Mouse (Mus musculus) midbrain, embryonic 16.5 days (tissue): ENCODE results near the gene Tmem106b. TPM values are rescaled to one million over a fixed set of nuclear protein-coding genes. Genes with fewer than 3 reads are reported as not detected.

Source experiments
- ATAC-seq: fragments of 200-750 bp; cut with Nextera tagmentation; 2 replicates; pipeline ENCODE4 v1.8.0; 2017; ENCODE audit warnings: moderate TSS enrichment
- H3K27ac ChIP-seq: fragments of 300-500 bp; sonication (generic); 2 replicates; pipeline ENCODE4 v1.5.1; 2014; ENCODE audit warnings: mild to moderate bottlenecking, low read length, mixed read lengths
- H3K27me3 ChIP-seq: fragments of 300-500 bp; sonication (generic); 2 replicates; pipeline ENCODE4 v1.6.1; 2014; ENCODE audit warnings: low read depth, low read length, mixed read lengths; ENCODE audit not compliant: control insufficient read depth, insufficient read depth
- H3K36me3 ChIP-seq: fragments of 300-500 bp; sonication (generic); 2 replicates; pipeline ENCODE4 v1.6.1; 2014; ENCODE audit warnings: mild to moderate bottlenecking, low read length, moderate library complexity, mixed read lengths; ENCODE audit not compliant: control insufficient read depth, insufficient read depth
- H3K4me1 ChIP-seq: fragments of 300-500 bp; sonication (generic); 2 replicates; pipeline ENCODE4 v1.6.1; 2014; ENCODE audit warnings: mild to moderate bottlenecking, low read length, mixed read lengths; ENCODE audit not compliant: control insufficient read depth, insufficient read depth
- H3K4me2 ChIP-seq: fragments of 300-500 bp; sonication (generic); 2 replicates; pipeline ENCODE4 v1.6.1; 2014; ENCODE audit warnings: mild to moderate bottlenecking, low read length, mixed read lengths
- H3K4me3 ChIP-seq: fragments of 300-500 bp; sonication (generic); 2 replicates; pipeline ENCODE4 v1.5.1; 2014; ENCODE audit warnings: low read depth, mild to moderate bottlenecking, low read length, moderate library complexity, mixed read lengths
- H3K9ac ChIP-seq: fragments of 300-500 bp; sonication (generic); 2 replicates; pipeline ENCODE4 v1.6.1; 2014; ENCODE audit warnings: low read depth, low read length, mixed read lengths
- H3K9me3 ChIP-seq: fragments of 300-500 bp; sonication (generic); replicated peaks from 2 replicates; pipeline ENCODE4 v1.6.1; 2014; ENCODE audit warnings: mild to moderate bottlenecking, low read length, mixed read lengths; ENCODE audit not compliant: control insufficient read depth, poor library complexity, severe bottlenecking
- WGBS: fragments of 180-500 bp; shearing (Covaris S2); extraction: QIAGEN DNeasy Blood & Tissue Kit; methylation state at CpG from one replicate; pipeline ENCODE4 v1.1.7; 2014; 5-methylcytosine and 5-hydroxymethylcytosine counted together
- polyA plus RNA-seq: library from polyadenylated mRNA; unstranded; fragments of >200 nt; fragmentation: Nextera tagmentation; extraction: Ambion mirVana; gene quantifications from 2 replicates; pipeline ENCODE4 v1.2.1, GENCODE M21; 2015

Gene Tmem106b
- polyA plus RNA-seq, 1 experiment from 2014 or later, result 36.2 TPM

- peak overlapping the region; percentile 81 for H3K4me2 ChIP-seq
- 2% methylated on average over 11 of the region's 11 CpGs for WGBS
- peak overlapping the region; percentile 95 for H3K4me3 ChIP-seq
- no peaks in the 10 kb centered on the region for H3K9me3 ChIP-seq
- no peak for ATAC-seq
- H3K4me1 ChIP-seq, result peaks cover 9% of the 10 kb centered on the region
- peak overlapping the region; percentile 99 for H3K9ac ChIP-seq
- peak overlapping the region; percentile 85 for H3K27ac ChIP-seq
- peaks cover 13% of the 10 kb centered on the region for H3K36me3 ChIP-seq
- no peaks in the 10 kb centered on the region for H3K27me3 ChIP-seq
These were observed 527 bp downstream of the Tmem106b start for GRCm38 (mm10) chr6:13070147-13070425.

- H3K4me1 ChIP-seq, result peaks cover 9% of the 10 kb centered on the region
- H3K27me3 ChIP-seq, result no peaks in the 10 kb centered on the region
- H3K36me3 ChIP-seq, result peaks cover 17% of the 10 kb centered on the region
- H3K9me3 ChIP-seq, result no peaks in the 10 kb centered on the region
- H3K4me3 ChIP-seq, result peak overlapping the region; percentile 95
- ATAC-seq, result peak; percentile 36; the same call in 1 of the 2 replicates
- H3K9ac ChIP-seq, result peak overlapping the region; percentile 99
- H3K4me2 ChIP-seq, result peak overlapping the region; percentile 81
- WGBS, result 46% methylated on average over 4 of the region's 4 CpGs
- H3K27ac ChIP-seq, result peak overlapping the region; percentile 85
These were observed 926 bp downstream of the Tmem106b start for GRCm38 (mm10) chr6:13070485-13070884.

GRCm38 (mm10) chr6:13073036-13073435 lies 3.5 kb downstream of the Tmem106b start:
- Histone ChIP-seq H3K36me3 (peaks cover 17% of the 10 kb centered on the region), H3K4me1 (peaks cover 9% of the 10 kb centered on the region), H3K4me3 (no peak overlapping the region), H3K9me3 (no peaks in the 10 kb centered on the region), H3K27ac (no peak overlapping the region), H3K9ac (no peak overlapping the region), H3K27me3 (no peaks in the 10 kb centered on the region), H3K4me2 (no peak overlapping the region)
- no peak for ATAC-seq
- 97% methylated on average over 4 of the region's 4 CpGs for WGBS

- Histone ChIP-seq H3K36me3 (peaks cover 23% of the 10 kb centered on the region), H3K4me1 (peaks cover 9% of the 10 kb centered on the region), H3K4me2 (no peak overlapping the region), H3K9ac (no peak overlapping the region), H3K27me3 (no peaks in the 10 kb centered on the region), H3K4me3 (no peak overlapping the region), H3K27ac (no peak overlapping the region), H3K9me3 (no peaks in the 10 kb centered on the region)
- 89% methylated on average over 2 of the region's 2 CpGs for WGBS
- no peak for ATAC-seq
These were observed 4.3 kb downstream of the Tmem106b start for GRCm38 (mm10) chr6:13073876-13074275.

- H3K4me3 ChIP-seq, result no peak overlapping the region
- WGBS, result 89% methylated on average over 9 of the region's 9 CpGs
- H3K27me3 ChIP-seq, result no peaks in the 10 kb centered on the region
- no peaks in the 10 kb centered on the region for H3K4me1 ChIP-seq
- no peak for ATAC-seq
- no peak overlapping the region for H3K27ac ChIP-seq
- H3K36me3 ChIP-seq, result peaks cover 42% of the 10 kb centered on the region
- H3K9ac ChIP-seq, result no peak overlapping the region
- no peaks in the 10 kb centered on the region for H3K9me3 ChIP-seq
- no peak overlapping the region for H3K4me2 ChIP-seq
These were observed 13.3 kb downstream of the Tmem106b start for GRCm38 (mm10) chr6:13082881-13083280.

GRCm38 (mm10) chr6:13096656-13097435 lies 27.3 kb downstream of the Tmem106b start:
- Histone ChIP-seq H3K9me3 (no peaks in the 10 kb centered on the region), H3K27ac (no peak overlapping the region), H3K27me3 (no peaks in the 10 kb centered on the region), H3K4me2 (no peak overlapping the region), H3K36me3 (no peaks in the 10 kb centered on the region), H3K4me1 (no peaks in the 10 kb centered on the region), H3K9ac (no peak overlapping the region), H3K4me3 (no peak overlapping the region)
- 65% methylated on average over 2 of the region's 2 CpGs for WGBS
- no peak for ATAC-seq

GRCm38 (mm10) chr6:13100137-13100536 lies 30.6 kb downstream of the Tmem106b start:
- WGBS, result 95% methylated on average over 2 of the region's 2 CpGs
- Histone ChIP-seq H3K27ac (no peak overlapping the region), H3K27me3 (no peaks in the 10 kb centered on the region), H3K4me2 (no peak overlapping the region), H3K36me3 (no peaks in the 10 kb centered on the region), H3K4me3 (no peak overlapping the region), H3K9me3 (no peaks in the 10 kb centered on the region), H3K4me1 (no peaks in the 10 kb centered on the region), H3K9ac (no peak overlapping the region)
- no peak for ATAC-seq

GRCm38 (mm10) chr6:13108662-13109061 lies 39.1 kb downstream of the Tmem106b start:
- Histone ChIP-seq H3K27me3 (no peaks in the 10 kb centered on the region), H3K9ac (no peak overlapping the region), H3K9me3 (no peaks in the 10 kb centered on the region), H3K4me2 (no peak overlapping the region), H3K4me1 (no peaks in the 10 kb centered on the region), H3K4me3 (no peak overlapping the region), H3K27ac (no peak overlapping the region), H3K36me3 (no peaks in the 10 kb centered on the region)
- ATAC-seq, result no peak
- 65% methylated on average over 1 of the region's 1 CpGs for WGBS

GRCm38 (mm10) chr6:13137255-13137654 lies 67.7 kb downstream of the Tmem106b start:
- no peak overlapping the region for H3K27ac ChIP-seq
- H3K27me3 ChIP-seq, result no peaks in the 10 kb centered on the region
- H3K4me3 ChIP-seq, result no peak overlapping the region
- H3K36me3 ChIP-seq, result no peaks in the 10 kb centered on the region
- no peaks in the 10 kb centered on the region for H3K4me1 ChIP-seq
- H3K4me2 ChIP-seq, result no peak overlapping the region
- ATAC-seq, result no peak
- 95% methylated on average over 1 of the region's 1 CpGs for WGBS
- H3K9ac ChIP-seq, result no peak overlapping the region
- H3K9me3 ChIP-seq, result no peaks in the 10 kb centered on the region
